Mouse (Mus musculus) cerebellum, adult 2 months (tissue): Measurements from ENCODE around the gene Abcd3. TPM values are rescaled to one million over a fixed set of nuclear protein-coding genes. Genes with fewer than 3 reads are reported as not detected.

ENCODE experiments used
- DNase-seq, 2 experiments: peaks; one replicate each; pipeline ENCODE4 v3.0.0; 2021
- H3K27ac ChIP-seq: fragments of 200-500 bp; 2 replicates; pipeline ENCODE4 v1.5.1; 2012; ENCODE audit warnings: low read length, control low read depth, inconsistent platforms; ENCODE audit not compliant: insufficient read depth
- H3K27me3 ChIP-seq: fragments of 200-500 bp; 2 replicates; pipeline ENCODE4 v1.6.1; 2012; ENCODE audit warnings: inconsistent platforms, mild to moderate bottlenecking, low read length, moderate library complexity; ENCODE audit not compliant: control insufficient read depth, insufficient read depth
- H3K4me1 ChIP-seq: fragments of 200-500 bp; 2 replicates; pipeline ENCODE4 v1.6.1; 2011; ENCODE audit warnings: low read length; ENCODE audit not compliant: control insufficient read depth, insufficient read depth
- H3K4me3 ChIP-seq: fragments of 200-500 bp; replicated peaks from 2 replicates; pipeline ENCODE3; 2011; ENCODE audit warnings: mild to moderate bottlenecking, low read depth, low read length, control low read depth; ENCODE audit not compliant: insufficient read depth
- CTCF ChIP-seq: fragments of 200-500 bp; IDR thresholded peaks from 2 replicates; pipeline ENCODE4 v1.5.1; 2011; ENCODE audit warnings: low read depth, mild to moderate bottlenecking, control low read depth, low read length, moderate library complexity, borderline replicate concordance; ENCODE audit not compliant: insufficient read depth
- POLR2A ChIP-seq: fragments of 200-500 bp; IDR thresholded peaks from 2 replicates; pipeline ENCODE4 v1.6.1; 2011; ENCODE audit warnings: low read length, control low read depth, borderline replicate concordance; ENCODE audit not compliant: insufficient read depth
- WGBS: fragments of 180-500 bp; shearing (Covaris S2); methylation state at CpG from one replicate; pipeline ENCODE4 v1.1.7; 2018; 5-methylcytosine and 5-hydroxymethylcytosine counted together
- polyA plus RNA-seq: library from polyadenylated mRNA; depleted of rRNA; stranded (reverse); fragments of >200 nt; gene quantifications from 2 replicates; pipeline ENCODE4 v1.2.3, GENCODE M21; 2012

The Abcd3 gene
- polyA plus RNA-seq, 1 experiment = 31.7 TPM

DNA sequence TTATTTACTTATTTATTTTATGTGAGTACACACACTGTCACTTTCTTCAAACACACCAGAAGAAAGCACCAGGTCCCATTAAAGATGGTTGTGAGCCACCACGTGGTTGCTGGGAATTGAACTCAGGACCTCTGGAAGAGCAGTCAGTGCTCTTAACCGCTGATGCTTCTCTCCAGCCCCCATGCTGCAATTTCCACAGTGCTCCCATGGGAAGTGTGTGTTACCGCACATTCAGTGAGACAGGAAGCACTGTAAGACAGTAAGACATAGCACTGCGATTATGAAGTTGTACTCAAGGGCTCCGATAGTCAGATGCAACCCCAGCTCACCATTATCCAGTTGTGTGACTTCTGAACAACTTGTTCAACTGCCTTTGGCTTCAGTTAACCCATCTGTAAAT is 98.6 kb downstream of the Abcd3 start:
- TF ChIP-seq POLR2A (no peak), CTCF (no peak)
- no peak for DNase-seq
- no peaks in the 10 kb centered on the region; the same call in 1 of the 2 replicates for H3K27me3 ChIP-seq
- no peaks in the 10 kb centered on the region for H3K4me1 ChIP-seq
- 88% methylated on average over 5 of the region's 5 CpGs for WGBS
- H3K27ac ChIP-seq = no peak overlapping the region
- no peak overlapping the region for H3K4me3 ChIP-seq

DNA sequence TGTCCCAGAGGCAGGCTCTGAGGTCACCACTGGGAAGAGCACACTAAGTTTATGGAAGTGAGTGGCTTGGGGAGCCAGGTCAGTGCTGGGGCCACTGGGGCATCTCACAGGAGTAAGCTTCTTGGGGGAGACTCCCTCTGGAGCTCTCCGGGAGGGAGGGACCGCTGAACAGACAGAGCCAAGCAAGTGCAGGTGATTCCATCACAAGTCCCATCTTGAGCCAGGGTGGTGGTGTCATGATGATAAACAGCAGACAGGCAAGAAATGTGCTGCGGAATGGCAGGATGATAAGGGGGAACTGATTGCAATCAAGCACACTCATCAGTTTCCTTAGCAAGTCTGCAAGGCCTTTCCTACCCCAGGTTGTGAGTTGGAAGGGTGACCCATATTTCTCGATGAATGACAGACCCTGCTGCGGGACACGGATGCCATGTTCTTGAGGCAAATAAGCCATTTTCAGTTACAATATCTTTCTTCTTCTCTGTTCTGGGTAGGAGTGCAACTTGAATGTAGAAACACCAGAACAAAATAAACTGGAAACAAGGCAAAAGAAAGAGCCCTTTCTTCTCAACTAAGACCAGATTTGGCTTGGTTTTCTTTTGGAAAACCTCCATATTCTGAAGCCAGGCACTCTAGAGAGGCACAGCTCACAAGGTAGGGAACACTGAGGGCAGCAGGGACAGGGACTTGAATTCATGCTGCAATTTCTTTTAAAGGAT is 99.2 kb downstream of the Abcd3 start:
- Histone ChIP-seq H3K27me3 (no peaks in the 10 kb centered on the region; the same call in 1 of the 2 replicates), H3K4me1 (no peaks in the 10 kb centered on the region), H3K27ac (no peak overlapping the region), H3K4me3 (no peak overlapping the region)
- 80% methylated on average over 6 of the region's 6 CpGs for WGBS
- DNase-seq = peak in 1 of 2 experiments; percentile 30
- no peak for TF ChIP-seq CTCF
- TF ChIP-seq POLR2A = no peak

DNA sequence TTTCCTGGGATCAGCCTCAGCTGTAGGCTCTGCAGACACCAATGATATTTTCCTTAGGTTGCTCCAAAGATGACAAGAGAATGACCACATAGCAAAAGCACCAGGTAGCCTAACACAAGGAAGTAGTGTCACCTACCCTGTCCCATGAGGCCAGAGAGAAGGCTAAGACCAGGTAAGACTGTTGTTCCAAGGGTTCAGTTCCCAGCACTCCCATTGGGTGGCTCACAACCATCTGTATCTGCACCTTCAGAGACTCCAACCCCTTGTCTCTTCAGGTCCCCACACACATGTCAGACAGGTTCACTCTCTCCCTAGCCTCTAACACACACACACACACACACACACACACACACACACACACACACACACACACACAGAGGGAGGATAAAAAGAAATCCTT is 99.8 kb downstream of the Abcd3 start:
- DNase-seq = no peak
- TF ChIP-seq POLR2A (no peak), CTCF (no peak)
- Histone ChIP-seq H3K27ac (peak overlapping the region; percentile 59; the same call in 1 of the 2 replicates), H3K4me1 (no peaks in the 10 kb centered on the region), H3K27me3 (no peaks in the 10 kb centered on the region; the same call in 1 of the 2 replicates), H3K4me3 (no peak overlapping the region)

GRCm38 (mm10) chr3:121714461-121714860 is 100.6 kb downstream of the Abcd3 start:
- Histone ChIP-seq H3K27me3 (no peaks in the 10 kb centered on the region; the same call in 1 of the 2 replicates), H3K27ac (no peak overlapping the region), H3K4me3 (no peak overlapping the region), H3K4me1 (no peaks in the 10 kb centered on the region)
- no peak for DNase-seq
- TF ChIP-seq POLR2A = no peak
- TF ChIP-seq CTCF = no peak
- 96% methylated on average over 2 of the region's 2 CpGs for WGBS

GRCm38 (mm10) chr3:121713816-121714215 is 101.3 kb downstream of the Abcd3 start:
- Histone ChIP-seq H3K4me3 (no peak overlapping the region), H3K27me3 (no peaks in the 10 kb centered on the region; the same call in 1 of the 2 replicates), H3K27ac (no peak overlapping the region), H3K4me1 (no peaks in the 10 kb centered on the region)
- 33% methylated on average over 8 of the region's 8 CpGs for WGBS
- DNase-seq = no peak
- TF ChIP-seq POLR2A = no peak
- TF ChIP-seq CTCF = no peak

- no peak for DNase-seq
- 82% methylated on average over 17 of the region's 17 CpGs for WGBS
- H3K27ac ChIP-seq = no peak overlapping the region
- H3K4me3 ChIP-seq = no peak overlapping the region
- H3K4me1 ChIP-seq = no peaks in the 10 kb centered on the region
- H3K27me3 ChIP-seq = no peaks in the 10 kb centered on the region; the same call in 1 of the 2 replicates
- TF ChIP-seq CTCF (no peak), POLR2A (no peak)
Measured at GRCm38 (mm10) chr3:121713151-121713701, 101.9 kb downstream of the Abcd3 start.

GRCm38 (mm10) chr3:121712222-121712621 is 102.9 kb downstream of the Abcd3 start:
- H3K27ac ChIP-seq = no peak overlapping the region

More at GRCm38 (mm10) chr3:121712222-121712621, 102.9 kb downstream of the Abcd3 start:
- no peak for DNase-seq
- Histone ChIP-seq H3K4me3 (no peak overlapping the region), H3K4me1 (no peaks in the 10 kb centered on the region), H3K27me3 (no peaks in the 10 kb centered on the region; the same call in 1 of the 2 replicates)
- 75% methylated on average over 4 of the region's 4 CpGs for WGBS
- no peak for TF ChIP-seq POLR2A
- TF ChIP-seq CTCF = no peak
